9 mouse cellular contexts compared by ENCODE assay signal in the genomic region with DNA sequence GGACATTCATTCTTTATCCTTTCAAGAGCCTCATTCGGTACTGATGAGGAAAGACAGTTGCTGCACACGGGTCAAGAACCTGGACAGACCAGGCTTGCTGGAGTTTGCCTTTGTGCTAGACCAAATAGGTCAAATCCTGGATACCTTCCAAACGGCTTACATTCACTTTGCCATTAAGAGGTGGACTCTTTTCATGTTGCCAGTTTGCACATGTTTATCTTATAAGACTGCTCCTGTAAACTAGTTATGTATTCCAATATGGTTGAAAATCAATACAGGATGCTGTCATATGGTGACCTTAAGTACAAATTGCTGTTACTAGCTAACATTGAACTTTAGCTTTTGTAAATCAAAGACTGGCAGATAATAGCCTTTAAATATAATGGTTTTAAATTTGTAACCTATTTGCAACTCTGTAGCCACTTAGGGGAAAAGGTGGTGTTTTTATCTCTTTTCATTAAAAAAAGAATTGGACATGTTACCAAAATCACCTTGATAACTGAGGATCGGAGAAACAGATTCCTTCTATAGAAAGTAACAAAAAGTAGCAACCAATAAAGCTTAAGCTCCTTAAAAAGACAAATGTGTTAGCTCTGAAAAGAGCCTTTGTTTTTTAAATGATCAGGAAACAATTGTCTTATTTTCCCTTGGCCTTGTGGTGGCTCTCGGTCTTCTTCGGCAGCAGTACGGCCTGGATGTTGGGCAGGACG. TPM values are rescaled to one million over a fixed set of nuclear protein-coding genes. Genes with fewer than 3 reads are reported as not detected.
DNase-seq lines count a peak whose midpoint lies in the region; ATAC-seq and TF ChIP-seq lines count a peak whose summit lies in the region.
"Had no signal": no experiment of that assay in that cellular context is flagged by ENCODE, and none has a peak within 500 bp of the region (broad histone marks: within the 10 kb centered on the region; RNA-seq: fewer than 3 reads in every experiment).

No protein-coding gene starts in this region.

- DNase-seq in layer of hippocampus, adult 2 months (ENCODE audit: low spot score in 2 of 2): no peak
- DNase-seq in layer of hippocampus, postnatal 10 days (ENCODE audit: low spot score in 2 of 2): no peak
- peak; percentile 74 for DNase-seq in c-Kit-positive CD71-positive TER-119-positive erythroid progenitor cells, embryonic 14.5 days (ENCODE audit: low spot score)
- no peak for DNase-seq in gastrocnemius, adult 18-20 months (ENCODE audit: low spot score)
- no peak for DNase-seq in kidney, postnatal 14 days

- ATAC-seq in hindbrain, embryonic 13.5 days (ENCODE audit: low FRiP score): no peak
- ATAC-seq in midbrain, embryonic 13.5 days: no peak
- ATAC-seq in megakaryocyte progenitor cell, adult 5-6 weeks (replicated peaks; ENCODE audit: poor library complexity): no peak

- peak overlapping the region; percentile 34 for H3K4me3 ChIP-seq in layer of hippocampus, adult 2 months
- H3K4me3 ChIP-seq in hindbrain, embryonic 13.5 days: peak overlapping the region; percentile 37
- H3K4me3 ChIP-seq in midbrain, embryonic 13.5 days (replicated peaks): peak overlapping the region; percentile 39

- H3K27ac ChIP-seq in layer of hippocampus, adult 2 months: peak overlapping the region; percentile 62
- peak overlapping the region; percentile 79 for H3K27ac ChIP-seq in hindbrain, embryonic 13.5 days
- peak overlapping the region; percentile 84 for H3K27ac ChIP-seq in midbrain, embryonic 13.5 days

- H3K4me1 ChIP-seq in hindbrain, embryonic 13.5 days (replicated peaks): peaks cover 36% of the 10 kb centered on the region
- H3K4me1 ChIP-seq in midbrain, embryonic 13.5 days (replicated peaks): peaks cover 41% of the 10 kb centered on the region

- H3K9ac ChIP-seq in hindbrain, embryonic 13.5 days: peak overlapping the region; percentile 64
- H3K9ac ChIP-seq in midbrain, embryonic 13.5 days (replicated peaks): peak overlapping the region; percentile 61

- no peaks in the 10 kb centered on the region for H3K9me3 ChIP-seq in hindbrain, embryonic 13.5 days
- H3K9me3 ChIP-seq in midbrain, embryonic 13.5 days: no peaks in the 10 kb centered on the region

- no peaks in the 10 kb centered on the region for H3K36me3 ChIP-seq in hindbrain, embryonic 13.5 days
- no peaks in the 10 kb centered on the region for H3K36me3 ChIP-seq in midbrain, embryonic 13.5 days

- peak overlapping the region; percentile 60 for H3K4me2 ChIP-seq in hindbrain, embryonic 13.5 days
- peak overlapping the region; percentile 64 for H3K4me2 ChIP-seq in midbrain, embryonic 13.5 days (replicated peaks)

- 0 out of 2 replicates have a peak, but pooled peaks cover 6% of the 10 kb centered on the region for H3K27me3 ChIP-seq in hindbrain, embryonic 13.5 days
- H3K27me3 ChIP-seq in midbrain, embryonic 13.5 days: no peaks in the 10 kb centered on the region

- WGBS in hindbrain, embryonic 13.5 days: 4% methylated on average over 8 of the region's 8 CpGs
- WGBS in midbrain, embryonic 13.5 days: 3% methylated on average over 8 of the region's 8 CpGs

- no peak; the same call in 1 of the 2 replicates for TF ChIP-seq CTCF in layer of hippocampus, adult 2 months (conservative IDR thresholded peaks at IDR 0.05)

RNA-seq across cellular contexts. Expression of a gene that starts 0.7 kb away (rescaled TPM):
- total RNA-seq in layer of hippocampus, adult 2 months (2021): 1 to 10 TPM in 1 of 2 experiments, not detected in 1; 2.8 TPM
- total RNA-seq in layer of hippocampus, postnatal 10 days (2021): 10 to 100 TPM; 11.0 to 16.4 TPM
- polyA plus RNA-seq in hindbrain, embryonic 13.5 days (2015; fragmentation: Nextera tagmentation; extraction: Ambion mirVana): 1.8 and 2.8 TPM in 2 replicates
- polyA plus RNA-seq in midbrain, embryonic 13.5 days (2015; fragmentation: Nextera tagmentation; extraction: Ambion mirVana): 8.5 TPM in 1 of 2 replicates, not detected in the other
- 1.2 and 2.1 TPM in 2 replicates for total RNA-seq in megakaryocyte progenitor cell, adult 5-6 weeks (2015)
- total RNA-seq in megakaryocyte progenitor cell, adult 5-6 weeks (2017): 859 and 860 TPM in 2 replicates
- total RNA-seq in gastrocnemius, adult 18-20 months (2021): not detected
- polyA plus RNA-seq: cortical plate, adult 2 months had no signal

RNA-seq across cellular contexts. Expression of a gene that starts 0.9 kb away (rescaled TPM):
- 1 to 10 TPM; 6.8 to 8.1 TPM for total RNA-seq in layer of hippocampus, adult 2 months (2021)
- 10 to 100 TPM; 22.4 to 23.5 TPM for total RNA-seq in layer of hippocampus, postnatal 10 days (2021)
- polyA plus RNA-seq in hindbrain, embryonic 13.5 days (2015; fragmentation: Nextera tagmentation; extraction: Ambion mirVana): 0.68 and 0.97 TPM in 2 replicates
- 0.66 and 1.7 TPM in 2 replicates for polyA plus RNA-seq in midbrain, embryonic 13.5 days (2015; fragmentation: Nextera tagmentation; extraction: Ambion mirVana)
- 10.4 and 19.9 TPM in 2 replicates for total RNA-seq in megakaryocyte progenitor cell, adult 5-6 weeks (2015)
- 37.0 and 43.7 TPM in 2 replicates for total RNA-seq in megakaryocyte progenitor cell, adult 5-6 weeks (2017)
- total RNA-seq in gastrocnemius, adult 18-20 months (2021): not detected

RNA-seq across cellular contexts. Expression of a gene that starts 3.2 kb away (rescaled TPM):
- 10 to 100 TPM; 61.0 to 71.7 TPM for total RNA-seq in layer of hippocampus, adult 2 months (2021)
- total RNA-seq in layer of hippocampus, postnatal 10 days (2021): 100 to 1,000 TPM in 1 of 2 experiments, 10 to 100 TPM in 1; 85.1 to 110 TPM
- polyA plus RNA-seq in hindbrain, embryonic 13.5 days (2015; fragmentation: Nextera tagmentation; extraction: Ambion mirVana): 44.3 and 48.5 TPM in 2 replicates
- 79.2 and 91.2 TPM in 2 replicates for polyA plus RNA-seq in midbrain, embryonic 13.5 days (2015; fragmentation: Nextera tagmentation; extraction: Ambion mirVana)
- 244 and 246 TPM in 2 replicates for total RNA-seq in megakaryocyte progenitor cell, adult 5-6 weeks (2015)
- 294 and 383 TPM in 2 replicates for total RNA-seq in megakaryocyte progenitor cell, adult 5-6 weeks (2017)
- total RNA-seq in gastrocnemius, adult 18-20 months (2021): 10 to 100 TPM; 12.0 to 12.2 TPM

RNA-seq across cellular contexts. Expression of a gene that starts 5.9 kb away (rescaled TPM):
- 1 to 10 TPM; 6.3 to 8.1 TPM for total RNA-seq in layer of hippocampus, adult 2 months (2021)
- total RNA-seq in layer of hippocampus, postnatal 10 days (2021): 10 to 100 TPM; 33.1 to 44.1 TPM
- 5.5 and 7.8 TPM in 2 replicates for polyA plus RNA-seq in hindbrain, embryonic 13.5 days (2015; fragmentation: Nextera tagmentation; extraction: Ambion mirVana)
- polyA plus RNA-seq in midbrain, embryonic 13.5 days (2015; fragmentation: Nextera tagmentation; extraction: Ambion mirVana): 11.8 and 15.6 TPM in 2 replicates
- total RNA-seq in megakaryocyte progenitor cell, adult 5-6 weeks (2015): 614 and 670 TPM in 2 replicates
- total RNA-seq in megakaryocyte progenitor cell, adult 5-6 weeks (2017): 1,549 and 1,625 TPM in 2 replicates
- total RNA-seq in gastrocnemius, adult 18-20 months (2021): under 1 TPM; 0.32 to 0.52 TPM

RNA-seq across cellular contexts. Expression of a gene that starts 23.7 kb away (rescaled TPM):
- 10 to 100 TPM; 39.6 to 42.1 TPM for total RNA-seq in layer of hippocampus, adult 2 months (2021)
- 10 to 100 TPM; 52.8 to 66.3 TPM for total RNA-seq in layer of hippocampus, postnatal 10 days (2021)
- 7.3 and 7.8 TPM in 2 replicates for polyA plus RNA-seq in hindbrain, embryonic 13.5 days (2015; fragmentation: Nextera tagmentation; extraction: Ambion mirVana)
- 11.1 and 13.1 TPM in 2 replicates for polyA plus RNA-seq in midbrain, embryonic 13.5 days (2015; fragmentation: Nextera tagmentation; extraction: Ambion mirVana)
- 394 and 411 TPM in 2 replicates for total RNA-seq in megakaryocyte progenitor cell, adult 5-6 weeks (2015)
- 220 and 363 TPM in 2 replicates for total RNA-seq in megakaryocyte progenitor cell, adult 5-6 weeks (2017)
- 10 to 100 TPM; 14.4 to 17.7 TPM for total RNA-seq in gastrocnemius, adult 18-20 months (2021)

Comparison
In these comparisons a context has a peak if more than half of its experiments do, and no peak if none do; other contexts are left out.
1. RNA of a gene that starts 0.9 kb away (total RNA-seq): 10.4 to 43.7 TPM in megakaryocyte progenitor cell, adult 5-6 weeks, 22.4 to 23.5 TPM in layer of hippocampus, postnatal 10 days and 6.8 to 8.1 TPM in layer of hippocampus, adult 2 months; not detected in gastrocnemius, adult 18-20 months; every median in the first group is over 4 times any median in the second.
2. RNA of a gene that starts 3.2 kb away (total RNA-seq): 244 to 383 TPM in megakaryocyte progenitor cell, adult 5-6 weeks, 85.1 to 110 TPM in layer of hippocampus, postnatal 10 days and 61.0 to 71.7 TPM in layer of hippocampus, adult 2 months; 12.0 to 12.2 TPM in gastrocnemius, adult 18-20 months; every median in the first group is over 4 times any median in the second.
3. Peak in every context shown above with its lines, with median percentiles within 50 percentile points of each other: H3K27ac ChIP-seq and H3K4me3 ChIP-seq.